Mouse (Mus musculus) liver, embryonic 11.5 days (tissue): ENCODE measurements at regions not wholly inside any gene's neighbourhood (a gene's known extent, or its start where the extent isn't known, plus 50 kb on each side); places are given as distances from the start of the nearest gene placed in this dataset.

Experiments used
- ATAC-seq: fragments of 200-750 bp; cut with Nextera tagmentation; replicated peaks from 2 replicates; pipeline ENCODE4 v1.8.0; 2017; ENCODE audit warnings: moderate number of reproducible peaks, mild to moderate bottlenecking, moderate TSS enrichment, moderate library complexity; ENCODE audit not compliant: low FRiP score
- DNase-seq: peaks from one replicate; pipeline ENCODE4 v3.0.0-alpha.2; 2017; ENCODE audit warnings: low spot score
- H3K27ac ChIP-seq: fragments of 300-500 bp; sonication (generic); 2 replicates; pipeline ENCODE4 v1.5.1; 2014; ENCODE audit warnings: mild to moderate bottlenecking, low read depth, low read length, control low read depth
- H3K27me3 ChIP-seq: fragments of 300-500 bp; sonication (generic); replicated peaks from 2 replicates; pipeline ENCODE4 v1.6.1; 2014; ENCODE audit warnings: low read length, mixed read lengths; ENCODE audit not compliant: control insufficient read depth, insufficient read depth
- H3K36me3 ChIP-seq: fragments of 300-500 bp; sonication (generic); 2 replicates; pipeline ENCODE4 v1.6.1; 2014; ENCODE audit warnings: mild to moderate bottlenecking, low read length, moderate library complexity, mixed read lengths; ENCODE audit not compliant: control insufficient read depth, insufficient read depth
- H3K4me1 ChIP-seq: fragments of 300-500 bp; sonication (generic); replicated peaks from 2 replicates; pipeline ENCODE4 v1.6.1; 2014; ENCODE audit warnings: low read length, mixed read lengths; ENCODE audit not compliant: control insufficient read depth, insufficient read depth
- H3K4me2 ChIP-seq: fragments of 300-500 bp; sonication (generic); 2 replicates; pipeline ENCODE4 v1.6.1; 2014; ENCODE audit warnings: mild to moderate bottlenecking, control low read depth, moderate library complexity
- H3K4me3 ChIP-seq: fragments of 300-500 bp; sonication (generic); 2 replicates; pipeline ENCODE4 v1.5.1; 2014; ENCODE audit warnings: low read depth, low read length, control low read depth
- H3K9ac ChIP-seq: fragments of 300-500 bp; sonication (generic); 2 replicates; pipeline ENCODE4 v1.6.1; 2014; ENCODE audit warnings: low read depth, low read length, control low read depth
- H3K9me3 ChIP-seq: fragments of 300-500 bp; sonication (generic); 2 replicates; pipeline ENCODE4 v1.6.1; 2016; ENCODE audit warnings: low read length, inconsistent platforms, mixed read lengths; ENCODE audit not compliant: control insufficient read depth
- WGBS: fragments of 180-500 bp; shearing (Covaris S2); extraction: QIAGEN DNeasy Blood & Tissue Kit; methylation state at CpG from one replicate; pipeline ENCODE4 v1.1.7; 2014; 5-methylcytosine and 5-hydroxymethylcytosine counted together

DNA sequence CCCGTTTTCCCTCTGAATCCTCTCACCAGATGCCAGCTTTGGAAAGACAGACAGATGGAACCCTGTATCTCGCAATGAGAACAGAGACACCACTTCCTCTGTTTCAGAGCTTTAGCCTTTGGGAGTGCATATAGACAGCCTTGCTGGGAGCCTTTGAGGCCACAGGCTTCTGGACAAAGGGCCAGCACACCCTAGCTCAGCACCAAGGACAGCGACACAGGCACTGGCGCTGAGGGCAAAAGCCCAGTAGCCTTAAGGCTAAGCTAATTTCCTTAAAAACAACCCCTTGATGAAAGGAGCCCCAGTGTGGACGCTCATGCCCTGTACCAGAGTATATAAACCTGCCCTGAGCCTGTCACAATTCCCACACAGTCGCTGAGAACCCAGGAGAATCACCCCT is 278.1 kb downstream of the Gm7361 start:
- 33% methylated on average over 6 of the region's 6 CpGs for WGBS
- Histone ChIP-seq H3K9ac (no peak overlapping the region), H3K27me3 (no peaks in the 10 kb centered on the region), H3K9me3 (no peaks in the 10 kb centered on the region), H3K4me3 (no peak overlapping the region), H3K4me2 (no peak overlapping the region), H3K36me3 (no peaks in the 10 kb centered on the region), H3K4me1 (no peaks in the 10 kb centered on the region), H3K27ac (no peak overlapping the region)
- ATAC-seq = no peak
- DNase-seq = peak; percentile 37

DNA sequence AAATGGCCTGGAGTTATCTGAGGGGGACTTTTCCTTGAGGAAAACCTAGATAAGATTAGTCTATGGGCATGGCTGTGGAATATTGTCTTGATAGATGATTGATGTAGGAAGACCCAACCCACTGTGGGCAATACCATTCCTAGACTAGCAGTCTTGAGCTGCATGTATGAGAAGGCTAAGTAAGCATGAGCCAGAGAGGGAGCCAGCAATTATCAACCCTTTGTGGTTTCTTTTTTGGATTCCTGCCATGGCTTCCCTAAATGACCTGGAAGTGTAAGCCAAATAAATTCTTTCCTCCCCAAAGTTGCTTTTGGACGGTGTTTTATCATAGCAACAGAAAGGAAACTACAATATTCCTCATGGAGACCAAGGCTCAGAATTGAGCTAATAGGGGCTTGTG is 253.7 kb upstream of the Dpp6 start:
- Histone ChIP-seq H3K4me1 (no peaks in the 10 kb centered on the region), H3K27ac (no peak overlapping the region), H3K4me3 (no peak overlapping the region), H3K9ac (no peak overlapping the region), H3K27me3 (no peaks in the 10 kb centered on the region), H3K36me3 (no peaks in the 10 kb centered on the region), H3K9me3 (no peaks in the 10 kb centered on the region), H3K4me2 (no peak overlapping the region)
- 74% methylated on average over 1 of the region's 1 CpGs for WGBS
- DNase-seq (no peak), ATAC-seq (no peak)

DNA sequence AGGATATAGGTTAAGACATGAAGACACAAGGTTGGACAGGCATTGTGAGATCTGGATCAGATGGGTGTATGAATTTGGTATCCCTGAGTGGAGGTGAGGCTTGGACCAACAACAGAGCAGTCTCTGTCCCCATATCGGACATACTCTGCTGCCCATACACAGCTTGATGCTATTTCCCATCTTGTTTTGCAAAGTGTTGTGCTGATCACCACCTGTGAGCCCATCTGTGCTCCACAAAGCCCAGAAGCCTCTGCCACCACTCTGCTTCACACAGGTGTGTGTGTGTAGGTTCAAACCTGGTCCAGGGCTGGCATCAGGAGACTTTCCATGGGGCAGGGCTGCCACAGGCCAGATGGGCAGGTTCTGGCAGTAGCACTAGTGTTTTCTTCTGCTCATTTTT is 252.9 kb upstream of the Dpp6 start:
- no peaks in the 10 kb centered on the region for H3K27me3 ChIP-seq
- no peaks in the 10 kb centered on the region for H3K4me1 ChIP-seq
- H3K36me3 ChIP-seq = no peaks in the 10 kb centered on the region
- 74% methylated on average over 1 of the region's 1 CpGs for WGBS
- H3K4me2 ChIP-seq = no peak overlapping the region
- H3K9me3 ChIP-seq = no peaks in the 10 kb centered on the region
- H3K9ac ChIP-seq = no peak overlapping the region
- no peak overlapping the region for H3K27ac ChIP-seq
- no peak for ATAC-seq
- DNase-seq = no peak
- no peak overlapping the region for H3K4me3 ChIP-seq

DNA sequence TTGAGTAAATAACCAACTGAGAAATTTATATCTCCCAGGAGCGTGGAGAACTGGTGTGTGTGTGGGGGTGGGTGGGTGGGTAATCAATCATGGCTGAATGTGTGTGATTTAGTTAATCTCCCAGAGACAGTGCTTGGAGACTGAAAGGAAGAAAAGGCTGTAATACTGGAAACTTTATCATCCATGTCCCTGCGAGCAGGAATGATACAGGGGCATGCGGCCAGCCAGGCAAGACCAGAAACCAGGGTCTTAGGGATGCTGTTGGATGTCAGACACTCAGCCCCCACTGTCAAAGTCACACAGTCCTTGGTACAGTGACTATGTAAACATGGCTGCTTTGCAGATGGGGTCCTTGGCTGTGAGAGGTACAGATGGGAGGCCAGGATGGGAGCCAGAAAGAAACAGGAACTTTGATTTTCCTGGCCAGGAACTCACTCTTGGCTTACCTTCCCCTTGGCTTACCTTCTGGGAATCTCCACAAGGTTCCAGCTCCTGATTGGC is 244.3 kb upstream of the Dpp6 start:
- no peaks in the 10 kb centered on the region for H3K4me1 ChIP-seq
- no peaks in the 10 kb centered on the region for H3K27me3 ChIP-seq
- no peaks in the 10 kb centered on the region for H3K36me3 ChIP-seq
- no peak overlapping the region for H3K4me2 ChIP-seq
- DNase-seq (no peak), ATAC-seq (no peak)
- no peak overlapping the region for H3K9ac ChIP-seq
- no peaks in the 10 kb centered on the region for H3K9me3 ChIP-seq
- H3K27ac ChIP-seq = no peak overlapping the region
- H3K4me3 ChIP-seq = no peak overlapping the region
- WGBS = 59% methylated on average over 3 of the region's 3 CpGs

DNA sequence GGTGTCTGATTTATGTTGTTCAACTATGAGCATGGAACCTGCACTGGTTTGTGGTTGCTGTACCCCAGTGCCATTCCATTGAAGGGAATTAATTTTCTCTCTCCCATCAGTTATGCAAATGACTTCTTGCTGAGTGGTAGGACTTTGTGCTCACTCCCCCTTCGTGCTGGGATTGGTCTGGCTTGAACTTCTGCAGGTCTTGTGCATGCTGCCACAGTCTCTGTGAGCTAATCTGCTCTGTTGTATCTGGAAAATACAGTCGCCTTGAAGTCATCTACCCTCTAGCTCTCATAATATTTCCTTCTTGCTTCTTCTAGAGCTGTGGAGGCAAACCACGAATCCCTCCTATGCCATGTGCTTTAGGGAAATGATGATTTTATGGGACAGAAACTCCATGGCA is 243.6 kb upstream of the Dpp6 start:
- H3K27me3 ChIP-seq = no peaks in the 10 kb centered on the region
- DNase-seq (no peak), ATAC-seq (no peak)
- H3K36me3 ChIP-seq = no peaks in the 10 kb centered on the region
- no peak overlapping the region for H3K27ac ChIP-seq
- H3K4me3 ChIP-seq = no peak overlapping the region
- no peak overlapping the region for H3K9ac ChIP-seq
- no peaks in the 10 kb centered on the region for H3K4me1 ChIP-seq
- H3K4me2 ChIP-seq = no peak overlapping the region
- H3K9me3 ChIP-seq = no peaks in the 10 kb centered on the region
- 70% methylated on average over 3 of the region's 3 CpGs for WGBS

DNA sequence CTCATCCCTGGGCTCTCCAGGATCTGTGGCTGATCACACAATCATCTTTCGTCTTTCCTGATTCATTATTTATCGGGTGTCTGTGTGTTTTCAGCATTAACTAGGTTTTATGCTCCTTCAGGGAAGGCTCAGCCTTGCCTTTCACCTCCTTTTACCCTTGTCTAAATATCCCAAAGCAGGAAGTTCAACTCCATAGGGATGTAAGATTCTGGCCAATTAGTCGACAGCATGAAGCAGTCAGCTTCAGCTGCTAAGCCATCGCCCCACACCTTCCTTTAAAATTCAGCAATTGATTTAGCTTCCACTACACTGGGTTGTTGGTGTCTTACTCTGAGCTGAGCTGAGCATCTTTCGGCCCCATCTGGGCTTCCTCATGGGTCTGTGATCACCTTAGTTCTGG is 230.9 kb upstream of the Dpp6 start:
- no peak for ATAC-seq
- Histone ChIP-seq H3K9me3 (no peaks in the 10 kb centered on the region), H3K4me1 (no peaks in the 10 kb centered on the region), H3K4me3 (no peak overlapping the region), H3K9ac (no peak overlapping the region), H3K4me2 (no peak overlapping the region), H3K27ac (no peak overlapping the region), H3K36me3 (no peaks in the 10 kb centered on the region), H3K27me3 (no peaks in the 10 kb centered on the region)
- WGBS = 73% methylated on average over 5 of the region's 5 CpGs
- DNase-seq = no peak

DNA sequence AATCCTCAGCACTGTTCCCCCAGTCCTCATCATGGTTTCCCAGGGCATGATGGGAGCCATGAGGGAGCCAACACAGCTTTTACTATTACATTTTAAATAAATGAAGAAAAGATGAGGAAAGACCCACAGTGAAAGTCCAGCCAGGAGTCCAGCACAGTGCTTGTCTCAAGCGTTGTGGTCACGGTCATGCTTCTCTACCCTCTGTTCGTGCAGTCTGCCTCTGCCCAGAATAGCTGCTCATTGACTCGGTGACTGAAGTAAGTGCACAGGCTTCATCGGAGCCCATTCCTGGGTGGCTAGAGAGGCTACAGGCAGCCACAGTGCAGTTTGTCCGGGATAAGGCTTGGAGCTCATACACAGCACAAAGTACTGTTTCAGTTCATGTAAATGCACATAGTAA is 226.1 kb upstream of the Dpp6 start:
- H3K27ac ChIP-seq = no peak overlapping the region
- WGBS = 82% methylated on average over 6 of the region's 6 CpGs
- no peaks in the 10 kb centered on the region for H3K9me3 ChIP-seq
- DNase-seq = no peak
- no peak overlapping the region for H3K4me2 ChIP-seq
- H3K4me1 ChIP-seq = no peaks in the 10 kb centered on the region
- no peak overlapping the region for H3K4me3 ChIP-seq
- ATAC-seq = no peak
- H3K36me3 ChIP-seq = no peaks in the 10 kb centered on the region
- H3K9ac ChIP-seq = no peak overlapping the region
- H3K27me3 ChIP-seq = no peaks in the 10 kb centered on the region

DNA sequence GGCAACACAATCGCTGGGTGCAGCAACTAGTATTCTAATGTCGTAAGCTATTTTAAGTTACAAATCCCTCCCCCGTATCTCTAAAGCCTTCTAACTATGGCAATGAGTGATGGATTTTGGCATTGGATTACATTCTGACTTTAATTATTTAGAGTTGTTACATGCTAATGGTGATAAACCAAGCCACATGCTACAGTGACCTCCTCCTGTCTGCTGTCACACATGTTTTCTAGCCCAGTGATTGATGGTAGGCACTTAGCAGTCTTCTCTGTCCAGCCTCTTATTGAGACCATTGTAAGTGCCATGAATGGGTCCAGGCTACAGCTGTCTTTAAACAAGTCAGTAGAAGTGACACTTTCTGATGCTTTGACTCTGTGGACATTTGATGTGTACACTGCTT is 224.7 kb upstream of the Dpp6 start:
- no peak overlapping the region for H3K27ac ChIP-seq
- no peak overlapping the region for H3K9ac ChIP-seq
- no peaks in the 10 kb centered on the region for H3K27me3 ChIP-seq
- H3K4me1 ChIP-seq = no peaks in the 10 kb centered on the region
- H3K4me3 ChIP-seq = no peak overlapping the region
- DNase-seq = no peak
- H3K36me3 ChIP-seq = no peaks in the 10 kb centered on the region
- 74% methylated on average over 3 of the region's 3 CpGs for WGBS
- no peak for ATAC-seq
- no peaks in the 10 kb centered on the region for H3K9me3 ChIP-seq
- no peak overlapping the region for H3K4me2 ChIP-seq

DNA sequence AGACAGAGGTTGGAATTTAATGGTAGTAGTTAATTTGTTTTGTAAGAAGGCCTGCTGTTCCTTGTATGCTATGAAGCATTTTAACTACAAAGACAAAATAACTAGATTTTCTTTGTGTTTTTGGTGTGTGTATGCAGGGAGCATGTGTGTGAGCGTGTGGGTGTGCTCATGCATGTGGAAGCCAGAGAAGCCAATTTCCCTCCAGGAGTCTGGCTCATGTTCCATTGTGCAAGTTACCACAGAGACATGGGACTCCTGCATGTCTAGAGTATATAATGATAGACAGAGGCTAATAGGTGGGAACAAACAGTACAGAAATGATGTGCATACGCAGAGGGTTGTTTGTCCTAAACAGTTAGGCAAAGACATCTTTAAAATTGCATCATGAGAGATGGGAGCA is 219.0 kb upstream of the Dpp6 start:
- 78% methylated on average over 2 of the region's 2 CpGs for WGBS
- H3K27me3 ChIP-seq = no peaks in the 10 kb centered on the region
- H3K27ac ChIP-seq = no peak overlapping the region
- H3K4me2 ChIP-seq = no peak overlapping the region
- no peaks in the 10 kb centered on the region for H3K4me1 ChIP-seq
- ATAC-seq = no peak
- H3K9me3 ChIP-seq = no peaks in the 10 kb centered on the region
- H3K9ac ChIP-seq = no peak overlapping the region
- H3K36me3 ChIP-seq = no peaks in the 10 kb centered on the region
- DNase-seq = no peak
- no peak overlapping the region for H3K4me3 ChIP-seq
